Mouse (Mus musculus) heart, postnatal 0 days (tissue): ENCODE data around the gene Atp6ap2.

ENCODE experiments used
- CTCF ChIP-seq: IDR thresholded peaks from 2 replicates; pipeline ENCODE4 v1.5.1; 2016; ENCODE audit warnings: antibody characterized with exemption, control low read depth, low read depth
- EP300 ChIP-seq: IDR thresholded peaks from 2 replicates; pipeline ENCODE4 v1.6.1; 2016; ENCODE audit warnings: antibody characterized with exemption, low read depth

DNA sequence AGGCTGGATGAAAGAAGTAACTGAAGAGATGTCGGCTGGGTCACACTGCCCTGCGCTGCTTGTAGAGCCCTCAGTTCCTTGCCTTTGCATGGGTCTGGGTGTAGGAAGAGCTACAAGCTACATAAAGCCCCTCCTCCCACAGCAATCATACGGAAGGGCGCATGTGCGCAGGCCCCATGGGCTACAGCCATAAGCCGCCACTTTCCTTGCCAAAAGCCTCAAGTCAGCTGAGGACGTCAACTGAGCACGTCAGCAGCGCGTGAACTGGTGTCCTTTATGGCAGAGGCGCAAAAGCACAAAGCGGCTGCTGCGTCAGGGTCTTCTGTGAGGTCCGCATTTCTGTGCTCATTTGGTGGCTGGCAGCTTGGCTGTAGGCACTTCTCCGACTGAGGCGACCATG lies 64.3 kb downstream of the Atp6ap2 start:
- no peak for TF ChIP-seq CTCF
- TF ChIP-seq EP300 = no peak
